Mouse (Mus musculus): Measurements from ENCODE around the gene Plekha5.

- no peak for TF ChIP-seq POLR2A (IDR thresholded peaks at IDR 0.05; ENCODE audit: insufficient read depth, low read depth, low read length)
- no peak for TF ChIP-seq CTCF (IDR thresholded peaks at IDR 0.05; ENCODE audit: insufficient read depth, low read depth, low read length)
Observed at GRCm38 (mm10) chr6:140485636-140486035, 61.8 kb downstream of the Plekha5 start.

All from olfactory bulb, adult 2 months (tissue).